Mouse (Mus musculus) midbrain, embryonic 10.5 days (tissue): ENCODE measurements at regions not wholly inside any gene's neighbourhood (a gene's known extent, or its start where the extent isn't known, plus 50 kb on each side); places are given as distances from the start of the nearest gene placed in this dataset.

Experiments
- DNase-seq: peaks from one replicate; pipeline ENCODE4 v3.0.0-alpha.2; 2017; ENCODE audit warnings: low spot score
- H3K27ac ChIP-seq: fragments of 300-500 bp; sonication (generic); replicated peaks from 2 replicates; pipeline ENCODE4 v1.5.1; 2016; ENCODE audit warnings: mild to moderate bottlenecking
- H3K27me3 ChIP-seq: fragments of 300-500 bp; sonication (generic); 2 replicates; pipeline ENCODE4 v1.6.1; 2016; ENCODE audit warnings: low read depth, mild to moderate bottlenecking; ENCODE audit not compliant: poor library complexity, severe bottlenecking
- H3K36me3 ChIP-seq: fragments of 300-500 bp; sonication (generic); 2 replicates; pipeline ENCODE4 v1.6.1; 2016; ENCODE audit warnings: mild to moderate bottlenecking, moderate library complexity
- H3K4me1 ChIP-seq: fragments of 300-500 bp; sonication (generic); 2 replicates; pipeline ENCODE4 v1.6.1; 2016
- H3K4me3 ChIP-seq: fragments of 300-500 bp; sonication (generic); 2 replicates; pipeline ENCODE4 v1.5.1; 2016; ENCODE audit warnings: mild to moderate bottlenecking, moderate library complexity
- H3K9me3 ChIP-seq: fragments of 300-500 bp; sonication (generic); replicated peaks from 2 replicates; pipeline ENCODE4 v1.6.1; 2016; ENCODE audit warnings: mild to moderate bottlenecking
- WGBS: fragments of 180-500 bp; shearing (Covaris S2); methylation state at CpG from one replicate; pipeline ENCODE4 v1.1.7; 2016; 5-methylcytosine and 5-hydroxymethylcytosine counted together

GRCm38 (mm10) chr1:186379938-186380847 lies 263.1 kb upstream of the Lyplal1 start:
- 91% methylated on average over 10 of the region's 10 CpGs for WGBS
- DNase-seq, result no peak
- Histone ChIP-seq H3K9me3 (no peaks in the 10 kb centered on the region), H3K36me3 (no peaks in the 10 kb centered on the region), H3K27ac (no peak overlapping the region), H3K27me3 (no peaks in the 10 kb centered on the region), H3K4me3 (no peak overlapping the region), H3K4me1 (no peaks in the 10 kb centered on the region)

DNA sequence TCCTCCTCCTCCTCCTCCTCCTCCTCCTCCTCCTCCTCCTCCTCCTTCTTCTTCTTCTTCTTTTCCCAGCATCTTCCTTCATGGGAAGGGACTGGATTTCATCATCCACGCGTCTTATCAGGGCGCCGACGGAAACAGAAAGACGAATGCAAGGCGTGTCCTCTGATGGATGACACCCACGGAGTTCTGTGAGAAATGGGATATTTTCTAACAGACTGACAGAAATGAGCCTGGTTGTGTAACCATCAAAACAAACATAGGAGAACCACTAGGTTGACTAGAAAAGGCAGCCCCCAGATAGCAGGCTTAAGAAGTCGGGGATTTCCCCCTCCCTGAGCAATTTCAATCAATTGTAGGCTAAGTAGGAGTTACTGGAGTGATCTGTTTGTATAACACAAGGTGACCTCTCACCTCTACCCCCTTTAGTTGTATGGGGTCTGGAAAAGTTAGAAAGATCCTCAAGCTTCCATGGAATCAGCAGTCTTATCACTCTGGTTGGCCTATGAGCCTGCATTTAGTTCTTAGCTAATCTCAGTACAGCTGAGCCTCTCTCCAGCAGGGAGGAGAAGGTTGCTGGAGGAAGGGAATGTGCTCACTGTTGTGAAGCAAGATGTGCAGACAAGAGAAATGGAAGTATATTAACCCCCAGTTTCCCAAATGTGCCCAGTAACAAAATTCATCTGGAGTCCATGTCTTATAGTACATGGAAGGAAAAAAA lies 260.0 kb upstream of the Lyplal1 start:
- no peaks in the 10 kb centered on the region for H3K36me3 ChIP-seq
- no peak overlapping the region for H3K27ac ChIP-seq
- H3K4me1 ChIP-seq, result peaks cover 11% of the 10 kb centered on the region
- WGBS, result 93% methylated on average over 9 of the region's 9 CpGs
- DNase-seq, result no peak
- H3K27me3 ChIP-seq, result no peaks in the 10 kb centered on the region
- H3K4me3 ChIP-seq, result no peak overlapping the region
- H3K9me3 ChIP-seq, result no peaks in the 10 kb centered on the region

GRCm38 (mm10) chr1:186374009-186374649 lies 257.0 kb upstream of the Lyplal1 start:
- no peak for DNase-seq
- H3K27me3 ChIP-seq, result no peaks in the 10 kb centered on the region
- no peaks in the 10 kb centered on the region for H3K36me3 ChIP-seq
- H3K27ac ChIP-seq, result no peak overlapping the region
- no peaks in the 10 kb centered on the region for H3K9me3 ChIP-seq
- no peak overlapping the region for H3K4me3 ChIP-seq
- 80% methylated on average over 9 of the region's 9 CpGs for WGBS
- peaks cover 11% of the 10 kb centered on the region for H3K4me1 ChIP-seq

DNA sequence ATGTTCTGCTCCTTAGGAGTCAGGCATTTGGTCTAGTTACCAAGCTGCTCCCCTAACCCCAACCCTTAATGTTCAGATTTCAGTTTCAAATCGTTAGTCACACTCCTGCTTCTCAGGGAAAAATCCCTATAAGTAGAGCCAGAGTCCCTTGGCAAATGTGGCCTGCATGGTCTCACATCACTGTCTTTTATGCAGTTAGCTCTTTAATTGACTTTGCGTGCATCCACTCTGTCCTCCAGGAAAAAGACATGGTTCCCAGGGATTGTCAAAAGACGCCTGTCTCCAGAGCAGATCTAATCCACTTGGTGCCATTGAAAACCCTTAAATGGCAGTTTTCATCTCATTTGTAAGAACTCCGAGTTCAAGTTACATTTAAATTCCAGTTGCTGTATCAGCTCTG lies 256.3 kb upstream of the Lyplal1 start:
- no peak for DNase-seq
- H3K9me3 ChIP-seq, result no peaks in the 10 kb centered on the region
- H3K36me3 ChIP-seq, result no peaks in the 10 kb centered on the region
- H3K4me3 ChIP-seq, result no peak overlapping the region
- H3K27me3 ChIP-seq, result no peaks in the 10 kb centered on the region
- 41% methylated on average over 4 of the region's 4 CpGs for WGBS
- peaks cover 11% of the 10 kb centered on the region for H3K4me1 ChIP-seq
- no peak overlapping the region for H3K27ac ChIP-seq

- no peak for DNase-seq
- Histone ChIP-seq H3K9me3 (no peaks in the 10 kb centered on the region), H3K4me3 (no peak overlapping the region), H3K27ac (no peak overlapping the region), H3K27me3 (no peaks in the 10 kb centered on the region), H3K36me3 (no peaks in the 10 kb centered on the region), H3K4me1 (peaks cover 11% of the 10 kb centered on the region)
- 86% methylated on average over 2 of the region's 2 CpGs for WGBS
Measured at GRCm38 (mm10) chr1:186372770-186373353, 255.8 kb upstream of the Lyplal1 start.

DNA sequence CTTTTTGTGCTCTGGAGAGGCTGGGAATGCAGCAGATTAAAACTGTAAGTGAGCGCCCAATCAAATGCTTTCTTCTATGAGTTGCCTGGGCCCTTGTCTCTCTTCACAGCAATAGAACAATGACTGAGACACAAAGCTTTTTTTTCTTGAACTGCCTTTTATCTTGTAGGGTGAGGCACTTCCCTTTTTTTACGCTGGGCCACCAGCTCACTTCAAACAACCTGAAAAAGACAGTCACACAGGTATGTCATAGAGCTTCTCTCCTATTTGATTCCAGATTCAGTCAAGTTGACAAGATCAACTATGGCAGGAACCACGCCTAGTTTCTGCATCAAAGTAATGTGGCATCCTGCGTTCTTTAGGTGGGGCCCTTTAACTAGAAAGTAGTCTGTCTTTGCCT lies 246.2 kb upstream of the Lyplal1 start:
- WGBS, result 85% methylated on average over 4 of the region's 4 CpGs
- Histone ChIP-seq H3K27ac (no peak overlapping the region), H3K4me3 (no peak overlapping the region), H3K4me1 (no peaks in the 10 kb centered on the region), H3K36me3 (no peaks in the 10 kb centered on the region), H3K27me3 (no peaks in the 10 kb centered on the region), H3K9me3 (no peaks in the 10 kb centered on the region)
- DNase-seq, result no peak

DNA sequence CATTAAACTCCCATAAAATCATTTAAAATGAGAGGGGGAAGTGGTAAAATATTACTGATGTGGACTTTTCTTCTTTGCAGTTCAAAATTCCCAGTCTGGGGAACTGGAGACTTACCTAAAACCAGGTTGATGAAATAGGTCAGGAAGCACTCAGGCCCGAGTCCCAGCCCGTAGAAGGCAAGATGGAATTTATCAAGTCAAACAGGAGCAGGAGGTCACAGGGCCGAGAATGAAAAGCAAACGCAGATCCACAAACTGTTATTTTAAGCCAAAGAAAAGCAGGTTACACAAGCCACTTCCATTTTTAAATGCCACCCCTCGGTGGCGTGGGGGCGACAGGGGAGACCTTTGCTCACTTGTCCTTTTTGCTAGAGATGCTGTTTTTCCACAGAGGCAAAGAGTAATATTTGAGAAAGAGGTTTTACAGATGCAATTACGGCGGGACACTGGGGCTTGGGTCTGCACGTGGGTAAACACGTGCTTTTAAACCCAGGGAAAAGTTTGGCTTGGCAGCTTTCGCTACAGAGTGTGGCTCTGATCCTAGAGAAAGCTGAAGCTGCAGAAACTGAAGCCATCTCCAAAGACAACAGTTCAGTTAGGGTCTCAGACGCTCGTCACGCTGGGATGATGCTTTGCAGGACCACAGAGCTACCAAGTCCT lies 241.0 kb upstream of the Lyplal1 start:
- peak; percentile 15 for DNase-seq
- no peaks in the 10 kb centered on the region for H3K36me3 ChIP-seq
- no peaks in the 10 kb centered on the region for H3K9me3 ChIP-seq
- 74% methylated on average over 15 of the region's 15 CpGs for WGBS
- no peaks in the 10 kb centered on the region for H3K27me3 ChIP-seq
- H3K4me1 ChIP-seq, result no peaks in the 10 kb centered on the region
- no peak overlapping the region for H3K27ac ChIP-seq
- H3K4me3 ChIP-seq, result no peak overlapping the region

DNA sequence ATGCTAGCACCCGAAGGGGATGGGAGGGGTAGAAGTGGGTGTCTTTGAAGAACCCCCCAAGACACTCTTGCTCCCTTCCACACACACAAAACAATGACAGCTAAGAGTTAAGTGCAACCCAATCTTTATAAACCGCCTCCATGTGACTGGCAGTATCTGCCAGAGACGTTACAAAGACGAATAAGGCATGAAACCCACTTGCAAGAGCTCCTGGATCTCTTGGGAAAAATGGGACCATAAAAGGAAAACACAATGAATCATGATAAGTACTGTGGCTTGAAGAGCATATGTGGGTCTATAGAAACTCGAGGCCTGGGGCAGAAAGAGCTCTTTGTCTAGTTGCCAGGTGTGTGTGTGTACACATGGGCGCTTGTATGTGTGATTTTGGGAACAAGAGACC lies 237.6 kb upstream of the Lyplal1 start:
- H3K27ac ChIP-seq, result no peak overlapping the region
- no peaks in the 10 kb centered on the region for H3K27me3 ChIP-seq
- 89% methylated on average over 6 of the region's 6 CpGs for WGBS
- no peak for DNase-seq
- H3K36me3 ChIP-seq, result no peaks in the 10 kb centered on the region
- H3K4me1 ChIP-seq, result no peaks in the 10 kb centered on the region
- H3K4me3 ChIP-seq, result no peak overlapping the region
- H3K9me3 ChIP-seq, result no peaks in the 10 kb centered on the region

GRCm38 (mm10) chr1:186354072-186354471 lies 237.0 kb upstream of the Lyplal1 start:
- Histone ChIP-seq H3K4me3 (no peak overlapping the region), H3K36me3 (no peaks in the 10 kb centered on the region), H3K9me3 (no peaks in the 10 kb centered on the region), H3K27me3 (no peaks in the 10 kb centered on the region), H3K4me1 (no peaks in the 10 kb centered on the region), H3K27ac (no peak overlapping the region)
- DNase-seq, result no peak

DNA sequence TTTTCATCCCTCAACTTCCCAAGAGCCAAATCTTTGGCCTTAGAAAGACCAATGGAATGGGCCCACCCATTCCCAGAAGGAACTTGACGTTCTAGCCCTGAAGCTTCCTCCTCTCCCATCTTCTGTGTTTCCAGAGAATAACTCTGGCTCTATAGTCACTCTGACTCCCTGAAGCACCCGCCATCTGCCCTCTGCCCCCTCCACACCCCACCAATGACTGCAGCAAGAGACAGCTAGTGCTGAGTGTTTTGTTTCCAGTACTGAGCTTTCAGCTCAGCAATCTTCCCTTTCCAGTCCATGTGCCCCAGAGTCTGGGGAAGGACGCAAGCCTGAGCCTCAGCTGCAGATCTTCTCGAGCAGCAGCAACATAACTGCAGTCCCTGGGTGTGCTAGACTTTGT lies 233.3 kb upstream of the Lyplal1 start:
- no peak overlapping the region for H3K4me3 ChIP-seq
- H3K27me3 ChIP-seq, result no peaks in the 10 kb centered on the region
- 85% methylated on average over 4 of the region's 4 CpGs for WGBS

DNA sequence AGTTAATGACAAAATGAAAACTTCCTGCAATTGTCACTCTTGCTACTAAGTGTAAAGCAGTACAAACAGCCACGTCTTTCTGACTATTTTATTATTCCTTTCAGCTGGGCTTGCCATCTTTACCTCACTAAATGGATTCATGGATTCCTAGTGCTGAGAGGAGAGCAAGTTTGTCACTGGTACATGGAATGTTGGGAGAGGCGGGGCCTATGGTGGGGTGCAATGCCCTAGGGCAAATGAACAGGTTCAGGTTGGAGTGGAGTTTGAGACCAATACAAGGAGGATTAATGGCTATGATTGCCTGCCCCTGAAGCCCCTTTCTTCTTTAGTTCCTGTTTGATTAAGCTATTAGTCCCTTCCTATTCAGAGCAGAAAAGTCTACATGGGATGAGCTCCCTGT lies 232.9 kb upstream of the Lyplal1 start:
- WGBS, result 85% methylated on average over 2 of the region's 2 CpGs
- no peaks in the 10 kb centered on the region for H3K9me3 ChIP-seq
- H3K36me3 ChIP-seq, result no peaks in the 10 kb centered on the region
- no peak for DNase-seq
- no peak overlapping the region for H3K27ac ChIP-seq
- no peaks in the 10 kb centered on the region for H3K4me1 ChIP-seq
- no peak overlapping the region for H3K4me3 ChIP-seq
- no peaks in the 10 kb centered on the region for H3K27me3 ChIP-seq

More for the DNA sequence above, 233.3 kb upstream of the Lyplal1 start:
- H3K4me1 ChIP-seq, result no peaks in the 10 kb centered on the region
- no peak for DNase-seq
- H3K9me3 ChIP-seq, result no peaks in the 10 kb centered on the region
- no peaks in the 10 kb centered on the region for H3K36me3 ChIP-seq
- no peak overlapping the region for H3K27ac ChIP-seq

GRCm38 (mm10) chr1:186347413-186348147 lies 230.5 kb upstream of the Lyplal1 start:
- Histone ChIP-seq H3K4me3 (no peak overlapping the region), H3K4me1 (no peaks in the 10 kb centered on the region), H3K9me3 (no peaks in the 10 kb centered on the region), H3K27me3 (no peaks in the 10 kb centered on the region), H3K27ac (no peak overlapping the region), H3K36me3 (no peaks in the 10 kb centered on the region)
- WGBS, result 91% methylated on average over 14 of the region's 14 CpGs
- no peak for DNase-seq
